Mouse (Mus musculus): Measurements from ENCODE around the gene Il18r1.

Gene Il18r1

DNA sequence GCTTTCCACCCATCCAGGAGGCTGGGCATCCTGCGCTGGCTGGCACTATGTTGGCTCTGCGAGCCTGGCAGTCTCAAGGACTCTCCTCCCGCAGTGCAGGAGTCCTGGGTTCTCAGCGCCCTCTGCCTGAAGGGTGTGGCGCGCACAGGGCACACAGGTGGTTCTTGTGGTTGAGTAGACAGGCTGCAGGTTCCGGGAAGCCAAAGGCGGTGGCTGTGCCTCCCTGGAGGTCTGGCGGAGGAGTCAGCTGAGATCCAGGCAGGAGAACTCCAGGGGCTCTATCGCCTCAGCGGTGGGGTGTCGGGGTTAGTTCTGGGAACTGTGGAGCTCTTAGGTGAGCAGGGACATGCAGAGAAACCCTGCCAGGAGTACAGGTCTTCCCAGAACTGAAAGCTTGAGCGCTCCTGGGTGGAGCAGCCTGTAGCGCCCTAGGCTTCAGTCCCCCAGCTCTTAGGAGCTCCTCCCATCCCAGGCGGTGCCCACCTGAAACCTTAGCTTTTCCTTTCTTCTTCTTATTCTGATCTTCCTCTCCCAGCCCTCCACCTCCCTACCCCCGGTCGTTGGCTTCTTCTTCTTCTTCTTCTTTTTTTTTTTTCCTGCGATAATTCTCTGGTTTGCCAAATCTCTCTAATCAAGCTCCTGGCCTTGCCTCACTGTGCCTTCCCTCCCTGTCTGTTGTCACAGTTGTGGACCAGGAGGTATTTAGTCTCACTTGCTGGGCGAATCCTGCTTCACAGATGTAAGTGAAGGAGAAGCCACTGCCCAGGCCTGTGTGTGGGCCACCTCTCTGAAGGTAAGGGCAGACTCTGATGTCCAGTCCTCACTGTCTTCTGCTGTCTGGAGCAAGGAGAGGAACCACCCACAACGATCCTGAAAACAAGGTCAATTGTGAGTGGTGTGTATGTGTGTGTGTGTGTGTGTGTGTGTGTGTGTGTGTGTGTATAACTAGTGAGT lies at the start of gene Il18r1:
Il18r1 (plus strand) TSS at position 76 of the 954 bp plus-strand sequence.
- ATAC-seq (ENCODE audit: low TSS enrichment), result no peak

DNA sequence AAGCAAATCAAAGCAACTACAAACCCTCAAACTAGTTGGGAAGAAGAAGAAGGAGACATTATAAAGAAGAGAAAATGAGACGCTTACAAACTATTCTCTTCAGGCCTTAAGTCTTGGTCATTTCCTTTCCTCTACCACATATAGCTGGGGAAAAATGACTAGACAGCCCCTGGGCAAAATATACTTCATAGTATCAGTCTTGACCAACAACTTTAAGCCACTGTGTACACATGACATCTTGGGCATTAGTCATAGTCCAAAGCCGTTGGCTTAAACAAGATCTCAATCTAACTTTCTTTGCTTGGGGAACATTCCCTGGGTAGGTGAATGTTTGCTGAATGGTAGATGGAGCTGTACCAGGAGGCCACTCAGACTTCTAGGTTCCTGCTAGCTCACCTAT lies 48.3 kb upstream of the Il18r1 start:
- no peak for ATAC-seq (ENCODE audit: low TSS enrichment)

DNA sequence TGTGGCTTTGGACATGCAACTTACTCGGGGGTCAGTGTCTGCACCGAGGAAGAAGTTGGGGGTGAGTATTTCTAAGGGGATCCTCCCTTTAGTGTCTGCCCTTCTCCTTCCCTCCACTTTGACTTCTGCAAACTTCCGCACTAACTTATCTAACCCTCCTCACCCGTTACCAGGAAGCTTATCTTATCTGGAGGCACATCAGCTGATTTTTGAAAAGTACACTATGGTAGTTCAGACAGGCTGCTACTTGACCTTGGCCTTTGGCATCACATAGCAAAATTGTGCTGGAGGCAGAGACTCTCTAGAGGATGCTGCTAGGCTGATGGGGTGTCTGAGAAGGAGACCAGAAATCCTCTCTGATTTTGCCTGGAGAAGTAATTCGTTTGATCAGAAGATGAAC lies 46.8 kb upstream of the Il18r1 start:
- ATAC-seq (ENCODE audit: low TSS enrichment), result no peak

DNA sequence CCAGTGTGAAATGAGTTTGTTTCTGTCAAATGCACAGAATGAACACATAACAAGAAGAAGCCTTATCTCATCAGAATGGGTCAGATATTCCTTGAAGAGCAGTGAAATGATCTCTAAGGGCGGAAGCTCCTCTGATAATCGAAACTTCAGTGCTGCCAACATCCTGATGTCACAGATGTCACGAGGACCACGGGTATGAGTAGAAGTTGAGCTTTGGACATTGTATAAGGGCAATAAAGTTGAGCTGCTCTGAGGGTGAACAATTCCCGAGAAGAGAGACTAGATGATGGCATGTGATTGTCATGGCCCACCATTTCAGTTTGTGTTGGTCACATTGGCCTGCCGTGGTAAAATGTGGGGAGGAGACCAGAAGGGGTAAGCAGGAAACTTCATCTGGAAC lies 41.5 kb upstream of the Il18r1 start:
- no peak for ATAC-seq (ENCODE audit: low TSS enrichment)

DNA sequence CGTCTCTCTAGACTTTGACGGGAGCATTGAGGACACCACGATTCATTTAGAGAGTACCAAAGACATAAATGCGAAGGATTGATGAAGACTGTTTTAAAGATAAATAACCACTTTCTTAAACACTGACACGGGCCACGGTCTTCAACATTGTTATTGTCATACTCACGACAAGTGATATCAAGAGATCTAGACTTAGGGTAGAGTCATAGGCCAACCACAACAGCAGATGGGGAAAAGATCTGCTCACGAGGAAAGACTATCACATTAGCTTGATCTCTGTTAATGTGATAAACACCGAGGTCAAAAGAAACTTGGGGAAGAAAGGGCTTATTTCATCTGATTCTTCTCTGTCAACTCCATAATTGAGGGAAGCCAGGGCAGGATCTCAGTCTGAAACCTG lies 38.1 kb upstream of the Il18r1 start:
- no peak for ATAC-seq (ENCODE audit: low TSS enrichment)

DNA sequence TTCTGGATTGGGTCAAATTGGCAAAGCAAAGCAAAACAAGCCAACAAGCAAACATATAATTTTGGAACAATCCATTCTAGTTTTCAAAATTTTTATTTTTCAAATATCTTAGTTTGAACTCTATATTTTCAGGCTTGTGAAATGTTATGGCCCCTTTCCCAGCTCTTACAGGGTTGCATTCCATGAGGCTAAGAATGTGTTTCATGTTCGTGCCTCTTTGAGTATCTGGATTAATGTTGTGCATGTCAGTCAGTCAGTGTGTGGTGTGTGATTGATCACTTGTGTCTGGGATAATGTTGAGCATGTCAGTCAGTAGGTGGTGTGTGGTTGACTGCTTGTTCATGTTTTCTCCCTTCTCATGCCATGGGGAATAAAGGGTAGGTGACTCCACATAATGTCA lies 37.5 kb upstream of the Il18r1 start:
- no peak for ATAC-seq (ENCODE audit: low TSS enrichment)

DNA sequence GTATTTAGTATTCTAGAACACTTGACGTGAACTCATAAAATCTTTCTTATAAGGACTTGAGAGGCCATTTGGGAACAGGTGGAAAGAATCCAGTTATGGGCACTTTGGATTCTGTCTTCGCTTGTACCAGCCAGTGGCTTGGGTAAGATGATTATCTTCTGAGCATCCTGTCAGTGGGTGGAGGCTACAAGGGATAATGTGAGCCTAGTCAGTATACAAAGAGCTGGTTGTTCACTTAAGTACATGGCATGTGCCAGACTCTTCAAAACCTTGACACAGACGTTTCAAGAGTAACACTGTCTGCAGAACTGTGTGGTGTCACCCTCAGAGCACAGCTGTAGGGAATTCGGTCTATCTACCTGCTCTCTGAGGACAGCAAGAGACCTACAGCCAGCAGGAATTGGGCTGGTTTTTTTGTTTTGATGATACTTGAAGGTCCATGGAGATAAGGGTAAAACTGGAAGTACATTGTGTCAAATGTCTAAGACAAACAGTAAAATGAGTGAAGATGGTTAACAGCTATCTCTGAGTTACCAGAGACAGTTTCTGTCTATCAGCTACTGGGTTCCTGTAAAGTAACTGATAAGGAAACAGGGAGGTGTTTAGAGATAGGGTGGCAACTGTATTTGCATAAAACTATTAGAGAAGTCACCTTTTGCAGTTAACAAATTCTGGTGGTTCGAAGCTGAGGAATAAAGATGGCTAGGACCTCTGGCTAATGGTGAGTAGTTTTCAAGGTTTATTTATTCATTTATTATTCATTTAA lies 36.3 kb upstream of the Il18r1 start, which contains the start of gene Il1rl1:
Il1rl1 (plus strand) TSS at position 661 of the 766 bp plus-strand sequence.
- ATAC-seq (ENCODE audit: low TSS enrichment), result no peak

DNA sequence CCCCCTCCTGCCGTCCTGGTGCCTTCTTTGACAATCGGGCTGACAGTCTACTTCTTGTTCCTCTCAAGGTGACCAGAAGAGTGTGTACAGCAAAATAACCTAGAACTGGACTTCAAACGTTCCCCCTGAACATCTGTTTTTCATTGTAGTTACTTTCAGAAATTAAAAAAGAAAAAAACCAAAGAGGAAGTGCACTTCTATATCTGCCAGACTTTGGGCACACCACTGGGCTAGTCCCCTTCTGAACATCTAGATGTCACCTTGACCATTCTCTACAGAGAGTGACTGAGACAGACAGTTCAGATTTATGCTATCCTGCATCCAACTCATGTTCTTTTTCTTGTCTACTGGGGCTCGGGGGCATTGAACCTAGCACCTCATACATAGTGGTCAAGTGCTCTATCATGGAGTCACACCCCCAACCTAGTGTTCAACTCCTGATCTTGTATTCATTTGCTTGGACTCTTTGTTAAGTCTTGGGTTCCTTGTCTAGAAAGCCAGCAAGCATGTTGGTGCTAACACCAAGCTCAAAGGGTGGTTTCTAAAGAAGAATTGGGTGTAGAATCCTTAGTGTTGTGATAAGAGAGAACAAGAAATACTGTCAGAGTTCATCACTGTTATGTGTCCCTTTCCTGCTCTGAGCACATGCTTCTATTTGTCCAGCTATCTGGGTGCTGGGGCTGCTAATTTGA lies 35.1 kb upstream of the Il18r1 start:
- no peak for ATAC-seq (ENCODE audit: low TSS enrichment)

DNA sequence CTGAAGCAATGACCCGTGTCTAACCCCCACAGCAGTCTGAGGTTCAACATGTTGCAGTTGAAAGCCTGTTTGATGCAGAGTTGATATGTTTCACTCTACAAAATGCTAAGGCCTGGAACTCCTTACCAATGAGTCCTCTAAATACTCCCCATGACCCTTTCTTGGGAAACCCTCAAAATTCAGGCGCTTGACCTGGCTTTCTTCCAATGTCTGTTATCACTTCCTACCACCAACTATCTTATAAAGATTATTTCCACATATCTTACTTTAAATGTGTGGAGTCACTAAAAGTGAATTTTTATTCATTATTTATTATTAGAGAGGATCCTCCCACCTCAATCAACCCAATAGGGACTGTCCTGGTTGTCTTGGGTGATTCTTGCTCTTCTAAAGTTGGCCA lies 33.2 kb upstream of the Il18r1 start:
- ATAC-seq (ENCODE audit: low TSS enrichment), result no peak

DNA sequence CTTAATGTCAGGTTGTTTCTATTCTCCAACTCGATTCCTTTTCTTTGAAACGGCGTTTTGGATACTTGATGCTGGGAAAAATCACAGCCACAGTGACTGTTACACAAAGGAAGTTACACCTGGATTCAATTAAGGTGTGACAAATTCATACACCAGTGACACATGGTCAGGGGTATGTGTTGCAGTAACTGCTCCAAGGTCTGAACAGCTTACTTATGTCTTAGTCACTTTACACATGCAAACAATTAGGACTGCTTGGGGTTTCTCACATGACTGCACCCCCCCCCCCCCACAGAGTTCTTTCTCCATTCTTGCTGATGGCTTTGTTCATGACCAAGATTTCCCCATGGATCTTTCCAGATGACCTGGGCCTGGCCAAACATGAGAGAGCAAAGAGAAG lies 29.4 kb upstream of the Il18r1 start:
- ATAC-seq (ENCODE audit: low TSS enrichment), result no peak

DNA sequence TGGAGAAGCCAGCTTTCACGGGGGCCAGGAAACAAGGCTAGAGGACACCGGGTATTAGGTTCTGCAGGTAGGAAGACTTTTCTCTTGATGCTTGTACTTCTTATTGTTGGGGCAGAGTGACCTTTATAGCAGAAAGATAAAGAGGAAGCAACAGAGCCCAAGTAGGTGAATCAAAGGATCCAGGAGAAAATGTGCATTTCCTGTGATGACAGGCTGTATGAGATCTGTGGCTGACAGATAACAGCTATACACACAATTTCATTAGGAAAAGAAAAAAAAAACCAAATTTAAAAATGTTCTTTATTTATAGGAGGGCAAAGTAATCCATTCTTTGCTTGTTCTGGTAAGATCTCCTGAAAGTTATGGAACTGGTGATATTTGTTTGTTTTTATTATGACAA lies 28.0 kb upstream of the Il18r1 start:
- no peak for ATAC-seq (ENCODE audit: low TSS enrichment)

DNA sequence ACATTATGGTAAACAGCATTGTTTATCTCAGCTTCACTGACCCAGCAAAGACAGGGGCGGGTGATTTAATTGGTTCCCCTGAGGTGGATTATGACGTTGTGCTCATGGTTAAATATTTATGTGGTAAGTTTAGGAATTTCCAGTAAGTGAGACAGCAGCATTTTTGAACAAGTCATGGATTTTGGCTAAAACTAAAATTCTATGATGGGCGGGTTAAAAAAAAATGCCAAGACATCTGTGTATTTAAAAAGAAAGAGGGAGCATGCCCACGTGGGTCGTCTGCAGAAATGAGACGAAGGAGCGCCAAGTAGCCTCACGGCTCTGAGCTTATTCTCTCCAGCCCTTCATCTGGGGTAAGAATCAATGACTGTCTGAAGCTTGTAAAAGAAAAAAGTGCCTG lies 25.8 kb upstream of the Il18r1 start:
- ATAC-seq (ENCODE audit: low TSS enrichment), result no peak

DNA sequence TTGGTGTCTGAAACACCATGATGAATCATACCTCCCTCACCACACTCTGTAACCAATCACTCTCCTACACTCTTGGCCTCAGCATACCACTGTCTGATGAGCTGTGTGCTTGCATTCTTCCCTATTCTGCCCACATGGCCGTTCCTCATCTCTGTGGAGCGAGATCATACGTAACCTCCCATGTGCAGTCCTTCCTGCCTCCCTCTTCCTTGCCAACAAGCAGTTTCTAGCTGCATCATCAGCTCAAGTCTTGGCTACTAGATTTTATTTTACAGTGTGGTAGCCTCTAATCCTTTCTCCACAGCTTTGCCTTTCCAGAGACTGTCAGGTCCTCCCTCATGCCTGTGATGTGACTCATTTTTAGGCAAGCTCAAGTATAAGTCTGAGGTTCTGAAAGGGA lies 20.6 kb upstream of the Il18r1 start:
- ATAC-seq (ENCODE audit: low TSS enrichment), result peak; percentile 98

DNA sequence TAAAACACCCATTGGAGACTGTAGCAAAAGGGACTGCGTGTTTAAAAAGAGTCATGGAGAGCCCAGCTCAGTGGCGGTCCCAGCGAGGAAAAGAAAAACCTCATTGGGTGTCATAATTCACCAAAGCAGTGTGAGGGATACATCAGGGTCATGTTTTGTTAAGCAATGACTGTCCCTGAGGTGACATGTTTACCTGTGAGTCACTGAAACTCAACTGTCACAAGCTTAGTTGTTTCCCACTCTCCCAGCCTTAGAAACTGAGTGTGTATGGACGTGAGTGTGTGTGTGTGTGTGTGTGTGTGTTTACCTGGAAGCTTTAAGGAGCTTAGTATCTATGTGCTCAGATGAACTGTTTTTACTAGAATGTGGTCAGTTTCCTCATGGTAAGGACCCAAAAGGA lies 2.0 kb downstream of the Il18r1 start:
- ATAC-seq (ENCODE audit: low TSS enrichment), result no peak

DNA sequence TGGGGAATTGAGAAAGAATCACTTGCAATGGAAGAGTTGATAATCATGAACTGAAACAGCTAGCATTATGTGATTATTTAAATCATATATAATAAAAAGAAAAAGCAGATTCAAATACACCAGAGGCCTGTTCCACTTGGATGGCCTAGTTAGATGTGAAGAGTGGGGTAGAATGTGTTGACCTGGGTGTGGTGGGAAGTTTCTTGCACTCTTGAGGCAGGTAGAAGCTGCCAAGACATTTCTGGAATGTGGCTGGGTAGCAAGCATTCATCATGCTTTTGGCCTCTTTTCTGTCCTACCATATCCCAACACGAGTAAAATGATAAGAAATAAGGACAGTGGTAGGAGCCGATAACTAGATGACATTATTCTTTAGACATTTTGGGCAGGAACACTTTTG lies 3.5 kb downstream of the Il18r1 start:
- ATAC-seq (ENCODE audit: low TSS enrichment), result no peak

DNA sequence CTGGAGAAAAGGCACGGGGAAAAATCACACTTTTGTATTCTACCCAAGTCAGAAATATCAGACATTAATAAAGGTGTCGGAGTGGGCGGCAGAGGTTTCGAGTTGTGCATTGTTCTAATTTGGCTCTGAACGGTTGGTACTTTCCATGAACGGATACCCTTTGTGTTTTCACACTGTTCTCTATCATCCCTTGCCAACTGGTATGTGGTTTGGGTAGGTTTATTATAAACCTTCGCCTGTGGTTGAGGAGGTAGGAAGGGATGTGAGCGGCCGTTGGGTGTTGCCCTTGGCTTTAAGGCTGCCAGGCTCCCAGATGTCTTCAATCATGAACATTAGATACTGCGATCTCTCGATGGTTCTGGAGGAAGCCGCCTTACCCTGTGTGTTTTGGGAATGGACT lies 4.5 kb downstream of the Il18r1 start:
- ATAC-seq (ENCODE audit: low TSS enrichment), result no peak

DNA sequence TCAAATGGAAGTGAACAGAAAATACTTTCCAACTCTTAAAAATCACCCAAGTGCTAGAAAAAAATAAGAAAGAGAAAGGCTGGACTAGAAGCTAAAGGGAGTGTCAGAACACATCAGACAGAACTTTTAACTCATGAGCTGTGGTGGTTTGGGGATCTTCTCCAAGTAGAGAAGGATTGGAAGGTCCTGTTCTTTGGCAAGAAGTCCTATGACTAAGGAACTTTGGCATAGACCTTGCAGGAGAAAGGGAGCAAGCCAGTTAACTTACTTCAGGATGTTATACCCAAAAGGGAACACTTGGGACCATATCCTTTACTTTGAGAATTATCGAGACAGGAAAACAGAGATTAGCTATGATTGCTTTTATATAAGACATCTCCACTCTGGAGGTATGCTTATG lies 7.0 kb downstream of the Il18r1 start:
- ATAC-seq (ENCODE audit: low TSS enrichment), result no peak

DNA sequence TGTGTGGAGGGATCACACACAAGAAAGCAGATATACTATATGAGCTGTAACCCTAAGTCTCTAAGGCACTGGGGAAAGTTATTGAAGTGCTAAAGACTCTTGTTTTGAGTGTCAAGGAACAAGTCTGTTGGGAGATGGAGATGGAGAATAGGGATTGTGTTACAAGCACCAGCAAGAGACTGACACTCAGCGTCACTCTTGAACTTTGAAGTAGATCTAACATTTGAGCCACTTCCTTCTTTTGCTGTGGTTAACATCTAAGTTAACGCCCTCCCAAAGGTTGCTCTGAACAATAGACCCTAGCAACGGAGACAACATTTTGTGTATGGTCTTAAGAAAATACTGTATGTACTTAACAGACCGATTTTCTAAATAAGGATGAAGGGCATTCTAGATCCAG lies 8.3 kb downstream of the Il18r1 start:
- ATAC-seq (ENCODE audit: low TSS enrichment), result no peak

DNA sequence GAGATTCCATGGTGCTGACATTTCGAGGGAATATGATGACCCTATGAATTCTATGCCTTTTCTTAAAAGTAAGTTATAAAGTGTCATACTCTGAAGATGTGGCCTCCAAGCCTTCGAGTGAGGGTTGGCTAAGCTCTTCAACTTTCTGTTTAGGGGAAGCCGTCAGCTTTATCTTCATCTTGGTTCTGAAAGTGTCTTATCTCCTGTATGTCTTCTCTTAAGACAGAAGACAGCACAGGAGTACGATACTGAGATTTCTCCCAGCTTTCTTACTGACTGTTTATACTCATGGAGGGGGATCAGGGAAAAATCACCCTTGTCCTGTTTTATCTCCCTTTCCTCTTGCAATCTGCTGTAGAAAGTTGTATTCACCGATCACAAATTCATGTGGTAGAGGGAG lies 9.0 kb downstream of the Il18r1 start:
- no peak for ATAC-seq (ENCODE audit: low TSS enrichment)

DNA sequence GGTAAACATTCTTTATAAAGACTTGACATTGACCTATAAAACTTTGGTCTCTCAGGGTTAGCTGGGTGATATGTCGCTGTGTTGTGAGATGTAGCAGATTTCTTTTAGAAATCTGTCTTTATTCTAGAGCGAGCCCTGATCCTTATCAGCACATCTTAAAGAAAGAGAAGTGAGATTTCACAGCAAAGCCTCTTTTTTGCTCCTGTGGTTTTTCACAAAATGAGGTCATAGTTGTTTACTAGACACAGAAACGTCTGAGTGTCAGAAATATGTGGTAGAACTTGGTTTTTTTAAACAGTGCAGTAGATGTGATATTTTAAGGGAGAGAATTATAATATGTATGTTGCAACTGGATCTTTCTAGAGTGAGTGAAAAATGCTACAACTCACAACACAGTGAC lies 10.3 kb downstream of the Il18r1 start:
- no peak for ATAC-seq (ENCODE audit: low TSS enrichment)

DNA sequence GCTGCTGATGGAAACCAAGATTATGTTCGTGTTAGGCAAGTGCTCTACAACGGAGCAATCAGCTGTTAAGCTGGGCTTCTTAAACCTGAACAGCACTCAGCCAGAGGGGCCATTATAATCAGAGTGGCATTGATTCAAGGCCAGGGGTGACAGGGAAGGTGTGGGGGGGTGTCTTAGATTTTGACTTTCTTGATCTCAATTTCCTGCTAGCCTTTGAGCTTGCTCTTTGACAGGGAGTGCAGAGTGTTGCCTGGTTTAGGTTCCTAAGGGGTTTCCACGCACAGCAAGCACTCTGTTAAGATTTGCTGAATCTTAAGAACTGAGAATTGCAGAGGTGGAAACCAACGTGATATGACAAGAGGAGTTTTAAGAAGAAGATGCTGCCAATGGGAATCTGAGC lies 11.4 kb downstream of the Il18r1 start:
- ATAC-seq (ENCODE audit: low TSS enrichment), result 0 out of 2 replicates have a peak, but pooled peaks have one; percentile 13

DNA sequence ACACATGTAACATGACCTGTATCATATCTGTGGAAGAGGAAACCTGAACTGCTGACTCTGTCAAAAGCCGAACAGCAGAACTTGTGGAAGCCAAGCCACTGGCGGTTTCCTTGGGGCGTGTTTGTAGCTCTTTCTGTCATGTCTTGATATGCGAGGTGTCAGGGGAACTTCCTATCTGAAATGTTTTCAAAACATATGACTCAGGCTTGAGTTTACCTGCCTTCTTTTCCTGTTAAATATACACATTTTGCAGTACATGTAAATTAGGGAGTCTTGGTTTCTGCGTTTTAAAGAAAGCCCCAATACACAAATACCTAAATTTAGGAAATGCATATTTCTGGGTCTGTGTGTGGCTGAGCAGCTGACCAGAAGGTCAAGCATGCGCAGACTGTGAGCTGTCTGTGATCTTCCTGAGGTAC lies 14.2 kb downstream of the Il18r1 start:
- ATAC-seq (ENCODE audit: low TSS enrichment), result no peak

Data from frontal cortex, adult (tissue).